19 mouse cellular contexts compared by ENCODE assay signal in the genomic region with DNA sequence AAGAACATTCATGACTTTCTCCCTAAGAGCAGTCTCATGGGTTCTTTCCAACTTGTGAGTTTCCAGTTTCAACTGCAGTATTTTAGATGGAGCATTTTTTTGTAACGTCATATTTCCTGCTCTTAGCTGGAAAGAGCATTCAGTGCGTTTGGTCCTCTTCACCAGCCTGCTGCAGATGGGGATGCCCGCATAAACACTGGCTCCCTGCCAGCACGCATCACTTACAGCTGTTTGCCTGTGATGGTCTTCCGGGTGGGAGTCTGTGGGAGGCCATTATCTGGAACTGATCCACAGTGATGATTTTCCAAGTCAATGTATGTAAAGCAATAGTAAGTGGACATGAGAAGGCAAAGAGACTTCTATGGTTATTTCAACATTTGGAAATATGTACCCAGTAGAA.
DNase-seq lines count a peak whose midpoint lies in the region; ATAC-seq lines count a peak whose summit lies in the region.
"Had no signal": no experiment of that assay in that cellular context is flagged by ENCODE, and none has a peak within 500 bp of the region (broad histone marks: within the 10 kb centered on the region; RNA-seq: fewer than 3 reads in every experiment).

No protein-coding gene starts in this region.

- H3K27ac ChIP-seq in hindbrain, embryonic 14.5 days = no peak overlapping the region
- H3K27ac ChIP-seq in hindbrain, embryonic 16.5 days (ENCODE audit: low read depth, low read length) = no peak overlapping the region
- no peak overlapping the region for H3K27ac ChIP-seq in midbrain, embryonic 14.5 days (replicated peaks; ENCODE audit: low read depth, low read length)
- no peak overlapping the region for H3K27ac ChIP-seq in midbrain, embryonic 13.5 days
- H3K27ac ChIP-seq: embryonic facial prominence, embryonic 13.5 days; forebrain, embryonic 10.5 days; hindbrain, embryonic 10.5 days; midbrain, embryonic 15.5 days had no signal

- no peak overlapping the region for H3K4me2 ChIP-seq in hindbrain, embryonic 14.5 days (replicated peaks)
- H3K4me2 ChIP-seq in hindbrain, embryonic 16.5 days (ENCODE audit: low read length) = no peak overlapping the region
- H3K4me2 ChIP-seq in midbrain, embryonic 14.5 days (ENCODE audit: low read length) = no peak overlapping the region
- no peak overlapping the region for H3K4me2 ChIP-seq in midbrain, embryonic 13.5 days (replicated peaks)
- H3K4me2 ChIP-seq: embryonic facial prominence, embryonic 13.5 days; liver, embryonic 11.5 days; midbrain, embryonic 15.5 days had no signal

- H3K36me3 ChIP-seq in hindbrain, embryonic 14.5 days (replicated peaks; ENCODE audit: control insufficient read depth, insufficient read depth) = no peaks in the 10 kb centered on the region
- H3K36me3 ChIP-seq in hindbrain, embryonic 16.5 days (ENCODE audit: control insufficient read depth, insufficient read depth, low read length) = no peaks in the 10 kb centered on the region
- no peaks in the 10 kb centered on the region for H3K36me3 ChIP-seq in midbrain, embryonic 14.5 days (ENCODE audit: control insufficient read depth, insufficient read depth, low read length)
- H3K36me3 ChIP-seq in midbrain, embryonic 13.5 days = no peaks in the 10 kb centered on the region
- H3K36me3 ChIP-seq: embryonic facial prominence, embryonic 13.5 days; forebrain, embryonic 10.5 days; hindbrain, embryonic 10.5 days; midbrain, embryonic 15.5 days had no signal

- H3K4me1 ChIP-seq in hindbrain, embryonic 14.5 days (replicated peaks; ENCODE audit: control insufficient read depth, insufficient read depth, low read length) = no peaks in the 10 kb centered on the region
- H3K4me1 ChIP-seq in hindbrain, embryonic 16.5 days (ENCODE audit: control insufficient read depth, insufficient read depth, low read depth, low read length) = no peaks in the 10 kb centered on the region
- H3K4me1 ChIP-seq in midbrain, embryonic 14.5 days (ENCODE audit: control insufficient read depth, insufficient read depth, low read length) = no peaks in the 10 kb centered on the region
- no peaks in the 10 kb centered on the region for H3K4me1 ChIP-seq in midbrain, embryonic 13.5 days (replicated peaks)
- H3K4me1 ChIP-seq: forebrain, embryonic 10.5 days; hindbrain, embryonic 10.5 days; midbrain, embryonic 15.5 days had no signal

- no peaks in the 10 kb centered on the region for H3K9me3 ChIP-seq in hindbrain, embryonic 14.5 days (ENCODE audit: control insufficient read depth, low read length)
- H3K9me3 ChIP-seq in hindbrain, embryonic 16.5 days (ENCODE audit: control insufficient read depth, low read length) = no peaks in the 10 kb centered on the region
- no peaks in the 10 kb centered on the region for H3K9me3 ChIP-seq in midbrain, embryonic 14.5 days (ENCODE audit: control insufficient read depth, low read length)
- H3K9me3 ChIP-seq in midbrain, embryonic 13.5 days = no peaks in the 10 kb centered on the region
- H3K9me3 ChIP-seq: embryonic facial prominence, embryonic 13.5 days; forebrain, embryonic 10.5 days; hindbrain, embryonic 10.5 days; midbrain, embryonic 15.5 days had no signal

- DNase-seq in hindbrain, embryonic 14.5 days (ENCODE audit: low spot score) = peak; percentile 33
- peak; percentile 37 for DNase-seq in midbrain, embryonic 14.5 days
- peak; percentile 4 for DNase-seq in NIH3T3 (ENCODE audit: low read depth)
- peak; percentile 34 for DNase-seq in brain, adult 2 months (ENCODE audit: low read depth, low spot score)
- no peak for DNase-seq in heart, postnatal 36 days
- DNase-seq: adrenal gland, adult 2 months; cerebellum, adult 9-11 months; gastrocnemius, postnatal 36 days; kidney, adult 8-10 months; kidney, postnatal 14 days; lung, adult 18-20 months; thymus, postnatal 14 days had no signal

- intact Hi-C loops in heart, postnatal 36 days (cut with DNase I) = no loop called here

- no peak overlapping the region for H3K4me3 ChIP-seq in hindbrain, embryonic 14.5 days (replicated peaks; ENCODE audit: low read length)
- H3K4me3 ChIP-seq in hindbrain, embryonic 16.5 days (ENCODE audit: low read length) = no peak overlapping the region
- H3K4me3 ChIP-seq in midbrain, embryonic 14.5 days (replicated peaks; ENCODE audit: low read depth, low read length) = no peak overlapping the region
- no peak overlapping the region for H3K4me3 ChIP-seq in midbrain, embryonic 13.5 days (replicated peaks)
- H3K4me3 ChIP-seq: embryonic facial prominence, embryonic 13.5 days; forebrain, embryonic 10.5 days; hindbrain, embryonic 10.5 days; midbrain, embryonic 15.5 days had no signal

- no peak for ATAC-seq in hindbrain, embryonic 14.5 days (ENCODE audit: low FRiP score)
- ATAC-seq in hindbrain, embryonic 16.5 days = no peak
- no peak for ATAC-seq in midbrain, embryonic 14.5 days (ENCODE audit: low FRiP score, low TSS enrichment)
- no peak for ATAC-seq in midbrain, embryonic 13.5 days
- ATAC-seq: midbrain, embryonic 15.5 days had no signal

- H3K9ac ChIP-seq in hindbrain, embryonic 14.5 days = no peak overlapping the region
- no peak overlapping the region for H3K9ac ChIP-seq in hindbrain, embryonic 16.5 days (ENCODE audit: low read depth, low read length)
- H3K9ac ChIP-seq in midbrain, embryonic 14.5 days (replicated peaks; ENCODE audit: low read length) = no peak overlapping the region
- no peak overlapping the region for H3K9ac ChIP-seq in midbrain, embryonic 13.5 days (replicated peaks)
- H3K9ac ChIP-seq: embryonic facial prominence, embryonic 13.5 days; midbrain, embryonic 15.5 days had no signal

- WGBS in hindbrain, embryonic 14.5 days = 46% methylated on average over 5 of the region's 5 CpGs
- 37% methylated on average over 5 of the region's 5 CpGs for whole genome bisulfite sequencing in hindbrain, embryonic 16.5 days
- 50% methylated on average over 5 of the region's 5 CpGs for WGBS in midbrain, embryonic 14.5 days
- WGBS in midbrain, embryonic 13.5 days = 58% methylated on average over 5 of the region's 5 CpGs

- no peaks in the 10 kb centered on the region for H3K27me3 ChIP-seq in hindbrain, embryonic 14.5 days (ENCODE audit: control insufficient read depth, insufficient read depth, low read length)
- no peaks in the 10 kb centered on the region for H3K27me3 ChIP-seq in hindbrain, embryonic 16.5 days (replicated peaks; ENCODE audit: control insufficient read depth, insufficient read depth, low read length)
- no peaks in the 10 kb centered on the region for H3K27me3 ChIP-seq in midbrain, embryonic 14.5 days (ENCODE audit: control insufficient read depth, insufficient read depth, low read length)
- no peaks in the 10 kb centered on the region for H3K27me3 ChIP-seq in midbrain, embryonic 13.5 days
- H3K27me3 ChIP-seq: embryonic facial prominence, embryonic 13.5 days; midbrain, embryonic 15.5 days had no signal

Comparison
In these comparisons a context has a peak if more than half of its experiments do, and no peak if none do; other contexts are left out.
1. DNase-seq: peak in hindbrain, embryonic 14.5 days (single experiment), midbrain, embryonic 14.5 days (single experiment), NIH3T3 (single experiment) and brain, adult 2 months (single experiment); none in heart, postnatal 36 days (0 of 2).